Mouse (Mus musculus): ENCODE results near the gene Susd4. TPM values are rescaled to one million over a fixed set of nuclear protein-coding genes. Genes with fewer than 3 reads are reported as not detected.
A peak's percentile ranks its signal among the peaks of the same experiment; 100 is the strongest.

Gene Susd4
- total and polyA plus RNA-seq, 2 experiments from 2014 or later: 80.6 to 98.7 TPM

GRCm38 (mm10) chr1:182840606-182841005, 76.9 kb downstream of the Susd4 start:
- Histone ChIP-seq H3K9me3 (ENCODE audit: low read length) (no peaks in the 10 kb centered on the region), H3K27me3 (ENCODE audit: insufficient read depth, low read length) (no peaks in the 10 kb centered on the region), H3K4me1 (ENCODE audit: insufficient read depth, low read length) (no peaks in the 10 kb centered on the region; the same call in 1 of the 2 replicates), H3K9ac (replicated peaks; ENCODE audit: low read length, poor library complexity, severe bottlenecking) (no peak overlapping the region), H3K27ac (ENCODE audit: low read depth, low read length) (no peak overlapping the region), H3K4me2 (ENCODE audit: low read depth, low read length, poor library complexity, severe bottlenecking) (no peak overlapping the region), H3K36me3 (ENCODE audit: insufficient read depth, low read length) (no peaks in the 10 kb centered on the region), H3K4me3 (ENCODE audit: low read depth, low read length) (no peak overlapping the region)
- DNase-seq (ENCODE audit: low spot score) (no peak), ATAC-seq (ENCODE audit: low FRiP score) (no peak)
- TF ChIP-seq CTCF (IDR thresholded peaks at IDR 0.05): no peak
- 61% methylated on average over 6 of the region's 6 CpGs for WGBS

GRCm38 (mm10) chr1:182849556-182849955, 85.9 kb downstream of the Susd4 start:
- Histone ChIP-seq H3K4me2 (ENCODE audit: low read depth, low read length, poor library complexity, severe bottlenecking) (no peak overlapping the region), H3K27me3 (ENCODE audit: insufficient read depth, low read length) (no peaks in the 10 kb centered on the region), H3K9me3 (ENCODE audit: low read length) (no peaks in the 10 kb centered on the region), H3K36me3 (ENCODE audit: insufficient read depth, low read length) (no peaks in the 10 kb centered on the region), H3K27ac (ENCODE audit: low read depth, low read length) (peak overlapping the region; percentile 68), H3K4me1 (ENCODE audit: insufficient read depth, low read length) (no peaks in the 10 kb centered on the region), H3K9ac (replicated peaks; ENCODE audit: low read length, poor library complexity, severe bottlenecking) (no peak overlapping the region; the same call in 1 of the 2 replicates), H3K4me3 (ENCODE audit: low read depth, low read length) (no peak overlapping the region)
- peak; percentile 64 for DNase-seq (ENCODE audit: low spot score)
- WGBS: 48% methylated on average over 12 of the region's 12 CpGs
- TF ChIP-seq CTCF (IDR thresholded peaks at IDR 0.05): no peak
- ATAC-seq (ENCODE audit: low FRiP score): peak; percentile 41; the same call in 1 of the 2 replicates

- H3K9ac ChIP-seq (replicated peaks; ENCODE audit: low read length, poor library complexity, severe bottlenecking): no peak overlapping the region
- 65% methylated on average over 1 of the region's 1 CpGs for WGBS
- H3K27ac ChIP-seq (ENCODE audit: low read depth, low read length): peak overlapping the region; percentile 68; the same call in 1 of the 2 replicates
These were observed 86.4 kb downstream of the Susd4 start for GRCm38 (mm10) chr1:182850080-182850479.

GRCm38 (mm10) chr1:182852158-182852557, 88.5 kb downstream of the Susd4 start:
- H3K4me1 ChIP-seq (ENCODE audit: insufficient read depth, low read length): no peaks in the 10 kb centered on the region
- peak; percentile 39 for TF ChIP-seq CTCF (IDR thresholded peaks at IDR 0.05)
- ATAC-seq (ENCODE audit: low FRiP score) (no peak), DNase-seq (ENCODE audit: low spot score) (no peak)
- no peak overlapping the region for H3K9ac ChIP-seq (replicated peaks; ENCODE audit: low read length, poor library complexity, severe bottlenecking)
- no peak overlapping the region for H3K27ac ChIP-seq (ENCODE audit: low read depth, low read length)
- H3K4me2 ChIP-seq (ENCODE audit: low read depth, low read length, poor library complexity, severe bottlenecking): no peak overlapping the region
- H3K9me3 ChIP-seq (ENCODE audit: low read length): no peaks in the 10 kb centered on the region
- 0 out of 2 replicates have a peak, but pooled peaks cover 2% of the 10 kb centered on the region for H3K36me3 ChIP-seq (ENCODE audit: insufficient read depth, low read length)
- H3K27me3 ChIP-seq (ENCODE audit: insufficient read depth, low read length): no peaks in the 10 kb centered on the region
- WGBS: 61% methylated on average over 6 of the region's 6 CpGs
- no peak overlapping the region for H3K4me3 ChIP-seq (ENCODE audit: low read depth, low read length)

More at GRCm38 (mm10) chr1:182850080-182850479, 86.4 kb downstream of the Susd4 start:
- Histone ChIP-seq H3K9me3 (ENCODE audit: low read length) (no peaks in the 10 kb centered on the region), H3K4me3 (ENCODE audit: low read depth, low read length) (no peak overlapping the region), H3K4me1 (ENCODE audit: insufficient read depth, low read length) (no peaks in the 10 kb centered on the region), H3K4me2 (ENCODE audit: low read depth, low read length, poor library complexity, severe bottlenecking) (no peak overlapping the region), H3K36me3 (ENCODE audit: insufficient read depth, low read length) (no peaks in the 10 kb centered on the region), H3K27me3 (ENCODE audit: insufficient read depth, low read length) (no peaks in the 10 kb centered on the region)
- no peak for DNase-seq (ENCODE audit: low spot score)
- no peak for TF ChIP-seq CTCF (IDR thresholded peaks at IDR 0.05)
- no peak for ATAC-seq (ENCODE audit: low FRiP score)

GRCm38 (mm10) chr1:182856636-182857035, 93.0 kb downstream of the Susd4 start:
- Histone ChIP-seq H3K36me3 (ENCODE audit: insufficient read depth, low read length) (0 out of 2 replicates have a peak, but pooled peaks cover 2% of the 10 kb centered on the region), H3K4me3 (ENCODE audit: low read depth, low read length) (no peak overlapping the region), H3K4me2 (ENCODE audit: low read depth, low read length, poor library complexity, severe bottlenecking) (no peak overlapping the region), H3K9ac (replicated peaks; ENCODE audit: low read length, poor library complexity, severe bottlenecking) (no peak overlapping the region), H3K4me1 (ENCODE audit: insufficient read depth, low read length) (no peaks in the 10 kb centered on the region), H3K27ac (ENCODE audit: low read depth, low read length) (no peak overlapping the region), H3K27me3 (ENCODE audit: insufficient read depth, low read length) (no peaks in the 10 kb centered on the region), H3K9me3 (ENCODE audit: low read length) (no peaks in the 10 kb centered on the region)
- no peak for TF ChIP-seq CTCF (IDR thresholded peaks at IDR 0.05)
- DNase-seq (ENCODE audit: low spot score) (no peak), ATAC-seq (ENCODE audit: low FRiP score) (no peak)
- 79% methylated on average over 13 of the region's 13 CpGs for WGBS

GRCm38 (mm10) chr1:182861671-182862358, 98.2 kb downstream of the Susd4 start:
- no peak overlapping the region for H3K9ac ChIP-seq (replicated peaks; ENCODE audit: low read length, poor library complexity, severe bottlenecking)
- DNase-seq (ENCODE audit: low spot score): no peak
- no peak for ATAC-seq (ENCODE audit: low FRiP score)
- H3K4me2 ChIP-seq (ENCODE audit: low read depth, low read length, poor library complexity, severe bottlenecking): no peak overlapping the region
- no peaks in the 10 kb centered on the region for H3K36me3 ChIP-seq (ENCODE audit: insufficient read depth, low read length)
- no peak overlapping the region for H3K27ac ChIP-seq (ENCODE audit: low read depth, low read length)
- H3K9me3 ChIP-seq (ENCODE audit: low read length): no peaks in the 10 kb centered on the region
- 49% methylated on average over 7 of the region's 7 CpGs for WGBS
- no peak overlapping the region for H3K4me3 ChIP-seq (ENCODE audit: low read depth, low read length)
- TF ChIP-seq CTCF (IDR thresholded peaks at IDR 0.05): no peak
- H3K27me3 ChIP-seq (ENCODE audit: insufficient read depth, low read length): no peaks in the 10 kb centered on the region
- H3K4me1 ChIP-seq (ENCODE audit: insufficient read depth, low read length): no peaks in the 10 kb centered on the region

Measured in midbrain, postnatal 0 days (tissue).